Mouse (Mus musculus): Measurements from ENCODE around the gene Jazf1.

Gene Jazf1

DNA sequence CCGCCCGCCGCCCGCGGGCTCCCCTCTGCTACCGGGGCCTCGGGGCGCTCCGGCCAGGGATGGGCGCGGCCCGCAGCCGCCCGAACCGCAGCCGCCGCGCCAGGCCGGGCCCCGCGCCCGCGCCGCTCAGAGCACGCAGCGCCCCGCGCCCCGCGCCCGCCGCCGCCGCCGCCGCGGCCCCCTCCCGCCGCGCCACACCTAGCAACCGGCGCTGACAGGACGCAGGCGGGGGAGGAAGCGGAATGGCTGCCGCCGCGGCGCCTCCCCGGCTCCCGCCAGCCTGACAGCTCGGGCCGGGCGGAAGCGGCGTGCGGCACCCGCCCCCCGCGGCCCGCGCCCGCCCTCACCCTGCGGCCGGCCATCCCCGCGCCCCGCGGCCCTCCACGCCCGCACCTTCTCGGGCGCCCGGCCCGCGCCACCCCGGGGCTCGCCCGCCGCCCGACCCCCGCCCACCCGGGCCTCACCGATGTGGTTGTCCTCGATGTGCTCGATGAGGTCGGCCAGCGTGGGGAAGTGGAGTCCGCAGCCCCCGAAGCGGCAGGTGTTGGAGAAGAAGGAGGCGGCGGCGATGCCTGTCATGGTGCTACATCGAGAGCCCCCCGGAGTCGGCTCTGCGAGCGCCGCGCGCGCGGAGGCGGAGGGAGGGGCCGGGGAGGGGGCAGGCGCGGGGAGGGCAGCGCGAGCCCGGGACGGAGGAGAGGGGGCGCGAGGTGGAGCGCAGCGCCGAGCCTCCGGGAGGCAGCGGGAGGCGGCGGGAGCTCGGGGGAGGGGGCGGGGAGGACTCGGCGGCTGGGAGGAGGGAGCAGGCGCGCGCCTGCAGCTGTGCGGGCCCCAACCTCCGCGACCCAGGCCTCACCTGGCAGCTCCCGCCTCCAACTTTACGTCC, at the start of gene Jazf1:
TSS of gene Jazf1 (minus strand) at position 643 of the 886 bp plus-strand sequence.
- DNase-seq, result peak; percentile 50

DNA sequence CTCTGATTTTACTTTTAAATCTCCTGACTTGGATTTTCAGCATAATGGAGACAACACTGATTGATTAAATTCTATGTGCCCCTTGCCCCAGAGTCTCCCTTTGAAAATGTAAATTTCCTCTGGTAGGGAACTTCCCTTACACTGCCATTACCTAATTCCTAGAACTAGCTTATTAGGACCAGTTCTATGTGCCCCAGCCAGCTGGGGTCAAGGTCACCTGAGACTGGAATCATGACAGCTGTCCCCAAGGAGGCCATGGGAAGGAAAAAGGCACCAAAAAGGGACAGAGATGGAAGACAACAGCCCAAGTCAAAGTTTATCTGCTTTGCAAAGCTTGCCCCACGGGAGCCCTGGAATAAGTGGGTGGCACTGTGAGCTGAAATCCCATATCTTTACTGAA, 49.4 kb upstream of the Jazf1 start:
- DNase-seq, result no peak

DNA sequence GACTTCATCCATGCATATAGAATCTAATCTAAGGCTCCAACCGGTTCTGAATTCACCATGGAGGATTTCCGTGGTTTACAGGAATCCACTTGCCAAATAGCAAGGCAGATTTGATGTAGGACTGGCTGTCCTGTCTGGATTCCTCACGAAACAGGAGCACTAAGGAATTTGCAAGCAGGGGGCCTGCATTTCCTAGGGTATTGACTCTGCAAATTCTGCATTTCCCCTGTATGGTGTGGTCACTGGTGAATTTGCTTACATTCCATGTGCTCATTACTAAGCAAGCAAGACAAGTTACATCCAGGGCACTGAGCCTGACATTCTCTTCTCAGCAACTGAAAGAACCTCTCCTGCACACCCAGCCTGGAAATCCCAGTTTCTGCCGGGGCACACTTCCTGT, 18.4 kb upstream of the Jazf1 start:
- no peak for DNase-seq

GRCm38 (mm10) chr6:53081241-53081640, 12.8 kb upstream of the Jazf1 start:
- DNase-seq, result no peak

- no peak for DNase-seq
Observed at GRCm38 (mm10) chr6:53078671-53079070, 10.2 kb upstream of the Jazf1 start.

GRCm38 (mm10) chr6:53071732-53072131, 3.3 kb upstream of the Jazf1 start:
- no peak for DNase-seq

- DNase-seq, result peak; percentile 16
Observed at GRCm38 (mm10) chr6:53069976-53070575, 1.6 kb upstream of the Jazf1 start.

GRCm38 (mm10) chr6:53068875-53069178, 396 bp upstream of the Jazf1 start:
- peak; percentile 37 for DNase-seq

GRCm38 (mm10) chr6:53067446-53067988, 914 bp downstream of the Jazf1 start:
- DNase-seq, result peak; percentile 37

GRCm38 (mm10) chr6:53066978-53067377, 1.5 kb downstream of the Jazf1 start:
- DNase-seq, result no peak

- no peak for DNase-seq
Observed at GRCm38 (mm10) chr6:53064070-53064469, 4.4 kb downstream of the Jazf1 start.

- DNase-seq, result no peak
Observed at GRCm38 (mm10) chr6:53054909-53055308, 13.5 kb downstream of the Jazf1 start.

GRCm38 (mm10) chr6:53045501-53045900, 22.9 kb downstream of the Jazf1 start:
- no peak for DNase-seq

- no peak for DNase-seq
Observed at GRCm38 (mm10) chr6:53038176-53038575, 30.3 kb downstream of the Jazf1 start.

- no peak for DNase-seq
Observed at GRCm38 (mm10) chr6:53034362-53035011, 33.9 kb downstream of the Jazf1 start.

DNA sequence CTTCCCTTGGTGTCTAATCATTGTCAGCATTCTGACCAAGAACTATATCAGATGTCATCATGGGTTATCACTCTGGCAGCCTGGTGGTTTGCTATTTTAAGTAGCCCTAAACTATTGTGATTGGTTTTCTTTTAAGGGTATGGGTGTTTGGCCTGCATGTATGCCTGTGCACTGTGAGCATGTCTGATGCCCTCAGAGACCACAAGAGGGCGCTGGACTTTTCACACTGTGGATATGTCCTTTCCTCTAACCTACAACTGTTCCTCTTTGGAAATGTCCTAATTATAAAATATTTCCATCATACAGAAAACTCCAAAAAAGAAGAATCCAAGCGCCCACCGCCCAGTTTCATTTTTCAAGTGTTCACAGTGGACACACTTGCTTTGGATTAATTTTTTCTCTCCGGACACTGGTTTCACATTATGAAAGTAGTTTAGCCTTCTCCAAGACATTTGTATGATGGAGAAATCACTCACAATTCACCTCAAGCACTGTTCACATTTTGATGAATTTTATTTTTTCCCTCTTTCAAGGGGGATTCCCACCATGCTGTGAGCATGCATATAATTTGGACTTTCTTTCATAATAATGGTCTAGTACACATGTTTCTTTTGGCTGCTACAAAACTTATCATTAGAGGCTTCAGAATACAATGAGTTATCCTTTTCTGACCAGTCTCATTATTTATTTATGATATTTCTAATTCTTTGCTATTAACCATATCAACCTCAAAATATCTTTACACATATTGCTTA, 35.5 kb downstream of the Jazf1 start:
- no peak for DNase-seq

DNA sequence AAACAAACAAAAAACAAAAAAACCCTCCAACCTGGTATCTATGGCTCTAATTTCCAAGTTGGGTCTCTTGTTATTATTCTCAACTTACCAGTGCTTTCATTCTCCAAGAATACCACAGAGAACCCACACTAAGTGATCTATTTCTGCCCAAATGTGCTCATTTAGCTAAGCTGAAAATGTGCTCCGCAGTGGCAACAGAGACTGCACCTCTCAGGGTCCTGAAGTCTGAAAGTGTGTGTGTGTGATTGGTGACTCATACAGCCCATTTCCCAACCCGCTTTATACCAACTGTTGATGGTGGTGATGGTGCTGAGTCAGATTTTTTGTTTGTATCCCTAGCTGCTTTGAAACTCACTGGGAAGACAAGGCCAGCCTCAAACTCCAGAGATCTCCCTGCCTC, 46.4 kb downstream of the Jazf1 start:
- DNase-seq, result no peak

DNA sequence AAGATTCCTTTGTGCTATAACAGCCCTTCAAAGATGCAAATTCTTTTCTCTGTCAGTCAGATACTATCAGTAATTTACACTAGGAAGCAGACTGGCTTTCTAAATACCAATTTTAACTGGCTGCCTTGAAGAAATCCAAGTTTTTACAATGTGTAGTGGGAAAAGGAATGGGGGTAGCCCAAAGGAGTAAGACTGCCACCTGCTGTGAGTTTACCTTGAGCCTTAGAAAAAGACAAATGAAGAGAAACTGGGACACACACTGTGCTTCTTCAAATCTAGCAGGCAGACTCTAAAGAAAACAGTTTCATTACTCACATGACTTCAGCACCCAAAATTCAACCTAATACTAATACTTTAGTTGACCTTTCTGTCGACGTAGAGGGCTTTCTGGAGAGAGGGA, 47.4 kb downstream of the Jazf1 start:
- DNase-seq, result no peak

DNA sequence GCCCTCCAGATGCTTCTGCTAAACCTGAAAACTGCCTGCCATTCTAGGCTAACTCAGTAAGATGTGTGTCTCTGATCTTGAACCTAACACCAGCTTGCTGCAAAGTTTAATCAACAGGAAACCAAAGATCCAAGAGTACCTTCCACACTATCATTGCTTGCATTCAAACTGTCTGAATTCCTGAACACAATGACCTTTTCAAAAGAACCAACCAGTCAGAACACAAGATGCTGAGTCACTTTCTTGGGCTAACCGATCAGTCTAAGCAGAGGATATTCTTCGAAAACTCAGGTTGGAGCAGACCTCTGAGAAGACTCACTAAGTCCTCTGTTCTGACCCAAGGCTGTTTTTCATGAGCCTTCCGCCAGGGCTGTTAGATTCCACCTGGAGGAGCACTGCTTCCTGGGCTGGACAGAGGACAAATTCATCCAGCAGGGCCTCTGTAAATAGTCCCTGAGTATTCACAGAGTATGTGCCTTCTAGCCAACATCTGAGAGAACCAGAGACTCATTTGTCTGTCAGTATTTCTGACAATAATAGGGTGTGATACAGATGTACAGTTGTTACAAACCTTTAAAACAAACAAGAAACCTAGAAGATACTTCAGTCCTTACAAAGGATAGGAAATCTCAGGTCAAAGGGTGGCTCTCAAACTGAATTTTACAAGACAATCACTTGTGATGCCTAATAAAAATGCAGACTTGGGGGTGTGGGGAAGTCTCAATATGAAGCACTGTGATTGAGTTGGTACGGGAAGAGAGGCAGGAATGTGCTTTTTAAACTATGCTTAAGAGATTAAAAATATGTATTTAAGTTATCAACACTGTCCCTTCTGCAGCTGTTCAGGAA, 50.9 kb downstream of the Jazf1 start:
- DNase-seq, result no peak

GRCm38 (mm10) chr6:53014460-53015455, 53.7 kb downstream of the Jazf1 start:
- no peak for DNase-seq

DNA sequence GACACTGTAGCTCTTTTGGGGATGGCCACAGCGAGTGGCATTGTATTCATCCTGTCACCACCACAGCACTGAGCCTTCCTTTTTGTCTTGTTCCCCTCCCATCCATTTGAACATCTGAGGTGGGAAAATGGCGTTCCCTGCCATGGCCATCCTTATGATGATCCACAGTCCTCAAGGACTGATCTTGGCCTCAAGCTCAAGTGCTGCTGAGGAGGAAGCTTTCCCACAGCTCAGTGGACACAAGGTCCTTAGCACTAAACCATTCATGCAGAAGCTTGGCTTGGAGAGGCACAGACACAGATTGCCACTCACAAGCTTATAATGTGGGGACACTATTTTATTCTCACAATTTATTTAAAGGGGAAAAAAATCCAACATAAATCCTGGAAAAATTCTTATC, 58.1 kb downstream of the Jazf1 start:
- peak; percentile 20 for DNase-seq

Data from cerebellum, adult 8-10 months (tissue).